Mouse (Mus musculus): ENCODE measurements around the gene Zdhhc24. TPM values are rescaled to one million over a fixed set of nuclear protein-coding genes. Genes with fewer than 3 reads are reported as not detected.

Gene Zdhhc24
- polyA plus RNA-seq, 1 experiment: 5.4 TPM

DNA sequence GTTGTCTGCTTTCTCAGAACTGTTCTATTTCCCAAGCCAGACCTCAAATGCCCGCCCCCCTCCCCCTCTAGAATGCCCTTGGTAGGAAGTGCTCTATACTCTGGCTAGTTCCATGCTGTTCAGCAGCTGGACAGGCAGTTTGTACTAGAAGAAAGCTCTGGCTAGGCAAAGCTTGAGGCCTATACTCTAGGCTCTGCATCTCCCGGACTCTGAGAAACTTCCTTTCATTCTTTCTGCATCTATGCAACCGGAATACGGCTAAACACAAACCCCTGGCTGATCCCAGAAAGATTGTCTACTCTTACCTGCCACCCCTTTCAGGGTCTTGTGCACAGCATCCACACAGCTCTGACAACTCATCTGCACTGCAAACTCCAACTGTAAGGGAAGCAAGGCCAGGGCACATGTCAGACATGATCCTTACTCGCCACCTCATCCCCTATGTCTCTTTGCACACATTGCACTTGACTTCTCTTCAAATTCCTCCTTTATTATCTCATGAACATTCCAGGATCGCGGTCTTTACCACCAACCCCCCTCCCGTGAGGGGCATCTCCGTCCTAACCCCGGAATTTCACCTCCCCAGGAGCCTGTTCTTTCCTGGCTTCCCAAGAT is 39.8 kb upstream of the Zdhhc24 start:
- Histone ChIP-seq H3K27me3 (ENCODE audit: control insufficient read depth, insufficient read depth, insufficient read length) (peaks cover 20% of the 10 kb centered on the region), H3K79me3 (ENCODE audit: low read depth) (no peaks in the 10 kb centered on the region), H3K36me3 (ENCODE audit: control insufficient read depth, insufficient read depth) (no peaks in the 10 kb centered on the region), H3K4me3 (ENCODE audit: insufficient read depth, poor library complexity, severe bottlenecking) (peak overlapping the region; percentile 36), H3ac (ENCODE audit: control insufficient read depth, insufficient read length, low read depth) (peak overlapping the region; percentile 74), H3K79me2 (ENCODE audit: control insufficient read depth, insufficient read depth) (no peaks in the 10 kb centered on the region)
- TF ChIP-seq USF1 (IDR thresholded peaks at IDR 0.05; ENCODE audit: low read depth) (no peak), CEBPB (IDR thresholded peaks at IDR 0.05; ENCODE audit: low read depth) (no peak), MYOG (IDR thresholded peaks at IDR 0.05; ENCODE audit: control insufficient read depth, extremely low read depth, insufficient read length) (no peak), FOSL1 (IDR thresholded peaks at IDR 0.05; ENCODE audit: insufficient read depth, low read length, poor library complexity, severe bottlenecking) (no peak), MAX (IDR thresholded peaks at IDR 0.05) (no peak)

DNA sequence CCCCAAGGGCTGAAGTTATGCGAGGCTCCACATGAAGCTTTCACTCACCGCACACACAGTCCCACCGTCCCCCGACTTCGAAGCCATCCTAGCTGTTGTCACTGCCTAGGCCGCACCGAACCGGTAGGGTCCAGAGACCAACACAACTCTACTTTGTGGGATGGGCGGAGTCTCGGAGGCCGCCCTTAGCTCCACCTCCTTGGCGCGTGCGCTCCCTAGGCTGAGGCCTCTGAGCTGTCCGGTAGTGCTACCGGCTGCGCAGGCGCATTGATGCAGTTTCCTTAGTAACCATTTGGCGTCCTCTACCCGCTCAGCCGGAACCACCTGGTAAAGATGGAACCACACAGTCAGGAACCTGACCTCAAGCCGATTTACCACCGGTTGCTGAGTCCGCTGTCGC is 39.3 kb upstream of the Zdhhc24 start, which contains the start of the genes Ccs and Ccdc87:
Gene Ccs, minus strand, starts transcription at position 184 of the 400 bp plus-strand sequence.
Gene Ccdc87, plus strand, starts transcription at position 218 of the 400 bp plus-strand sequence.
- Histone ChIP-seq H3K4me3 (ENCODE audit: insufficient read depth, poor library complexity, severe bottlenecking) (peak within 1 kb of the TSS; percentile 36), H3K36me3 (ENCODE audit: control insufficient read depth, insufficient read depth) (no peaks in the 10 kb centered on the region), H3ac (ENCODE audit: control insufficient read depth, insufficient read length, low read depth) (peak within 1 kb of the TSS; percentile 74), H3K79me3 (ENCODE audit: low read depth) (no peaks in the 10 kb centered on the region), H3K79me2 (ENCODE audit: control insufficient read depth, insufficient read depth) (no peaks in the 10 kb centered on the region), H3K27me3 (ENCODE audit: control insufficient read depth, insufficient read depth, insufficient read length) (peaks cover 20% of the 10 kb centered on the region)
- TF ChIP-seq MYOG (IDR thresholded peaks at IDR 0.05; ENCODE audit: control insufficient read depth, extremely low read depth, insufficient read length): no peak
- TF ChIP-seq MYOD1 (IDR thresholded peaks at IDR 0.05; ENCODE audit: control insufficient read depth, insufficient read length, low read depth): no peak
- TF ChIP-seq CEBPB (IDR thresholded peaks at IDR 0.05; ENCODE audit: low read depth): no peak
- no peak for TF ChIP-seq USF1 (IDR thresholded peaks at IDR 0.05; ENCODE audit: low read depth)
- no peak for TF ChIP-seq FOSL1 (IDR thresholded peaks at IDR 0.05; ENCODE audit: insufficient read depth, low read length, poor library complexity, severe bottlenecking)
- TF ChIP-seq CTCF (IDR thresholded peaks at IDR 0.05; ENCODE audit: control insufficient read depth, insufficient read depth, insufficient read length): no peak
- TF ChIP-seq MAX (IDR thresholded peaks at IDR 0.05): peak; percentile 33

GRCm38 (mm10) chr19:4840848-4841247 is 37.6 kb upstream of the Zdhhc24 start:
- Histone ChIP-seq H3K27me3 (ENCODE audit: control insufficient read depth, insufficient read depth, insufficient read length) (peaks cover 23% of the 10 kb centered on the region), H3K79me3 (ENCODE audit: low read depth) (no peaks in the 10 kb centered on the region), H3K79me2 (ENCODE audit: control insufficient read depth, insufficient read depth) (no peaks in the 10 kb centered on the region), H3K4me3 (ENCODE audit: insufficient read depth, poor library complexity, severe bottlenecking) (no peak overlapping the region), H3K36me3 (ENCODE audit: control insufficient read depth, insufficient read depth) (no peaks in the 10 kb centered on the region), H3ac (ENCODE audit: control insufficient read depth, insufficient read length, low read depth) (no peak overlapping the region)
- no peak for TF ChIP-seq USF1 (IDR thresholded peaks at IDR 0.05; ENCODE audit: low read depth)
- TF ChIP-seq MAX (IDR thresholded peaks at IDR 0.05): no peak
- no peak for TF ChIP-seq CTCF (IDR thresholded peaks at IDR 0.05; ENCODE audit: control insufficient read depth, insufficient read depth, insufficient read length)
- TF ChIP-seq MYOD1 (IDR thresholded peaks at IDR 0.05; ENCODE audit: control insufficient read depth, insufficient read length, low read depth): no peak

DNA sequence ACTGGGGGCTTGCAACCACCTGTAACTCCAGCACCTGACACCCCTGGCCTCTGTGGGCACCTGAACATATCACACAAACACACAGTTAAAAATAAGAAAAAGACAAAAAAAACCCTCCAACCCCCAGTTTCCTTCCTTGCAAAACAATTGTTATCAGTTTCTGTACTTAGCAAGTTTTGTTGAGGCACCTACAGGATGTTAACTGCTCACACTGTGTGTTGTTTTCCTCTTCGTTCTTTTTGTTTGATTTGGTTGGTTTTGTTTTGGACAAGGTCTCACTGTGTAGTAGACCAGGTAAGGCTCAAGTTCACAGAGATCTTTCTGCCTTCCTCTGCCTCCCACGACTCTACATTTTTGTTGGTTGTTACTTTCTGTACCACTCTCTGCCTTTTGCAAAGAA is 35.9 kb upstream of the Zdhhc24 start:
- TF ChIP-seq MYOG (IDR thresholded peaks at IDR 0.05; ENCODE audit: control insufficient read depth, extremely low read depth, insufficient read length): no peak
- TF ChIP-seq USF1 (IDR thresholded peaks at IDR 0.05; ENCODE audit: low read depth): no peak
- no peak for TF ChIP-seq FOSL1 (IDR thresholded peaks at IDR 0.05; ENCODE audit: insufficient read depth, low read length, poor library complexity, severe bottlenecking)
- TF ChIP-seq CEBPB (IDR thresholded peaks at IDR 0.05; ENCODE audit: low read depth): no peak
- no peak for TF ChIP-seq MAX (IDR thresholded peaks at IDR 0.05)
- TF ChIP-seq MYOD1 (IDR thresholded peaks at IDR 0.05; ENCODE audit: control insufficient read depth, insufficient read length, low read depth): no peak
- no peak for TF ChIP-seq CTCF (IDR thresholded peaks at IDR 0.05; ENCODE audit: control insufficient read depth, insufficient read depth, insufficient read length)
- no peaks in the 10 kb centered on the region for H3K79me3 ChIP-seq (ENCODE audit: low read depth)
- peaks cover 26% of the 10 kb centered on the region for H3K27me3 ChIP-seq (ENCODE audit: control insufficient read depth, insufficient read depth, insufficient read length)
- no peaks in the 10 kb centered on the region for H3K36me3 ChIP-seq (ENCODE audit: control insufficient read depth, insufficient read depth)
- no peak overlapping the region for H3K4me3 ChIP-seq (ENCODE audit: insufficient read depth, poor library complexity, severe bottlenecking)
- H3ac ChIP-seq (ENCODE audit: control insufficient read depth, insufficient read length, low read depth): no peak overlapping the region
- H3K79me2 ChIP-seq (ENCODE audit: control insufficient read depth, insufficient read depth): no peaks in the 10 kb centered on the region

DNA sequence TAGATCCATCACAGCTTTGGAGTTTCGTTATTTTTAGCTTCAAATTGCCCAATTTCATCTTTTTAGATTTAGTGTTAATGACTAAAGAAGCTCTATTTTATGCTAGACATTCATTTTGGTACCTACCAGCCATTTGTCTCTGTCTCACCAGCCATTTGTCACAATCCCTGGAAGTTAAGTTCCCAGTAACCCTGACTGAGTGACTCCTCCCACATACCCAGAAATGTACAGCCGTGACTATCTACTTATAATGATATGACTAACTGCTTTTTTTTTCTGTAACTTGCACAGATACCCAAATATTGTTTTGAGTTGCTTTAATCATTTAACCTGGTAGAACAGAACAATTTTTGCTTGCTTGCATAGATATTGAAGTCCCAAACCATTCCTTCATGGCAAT is 32.6 kb upstream of the Zdhhc24 start:
- no peak overlapping the region for H3ac ChIP-seq (ENCODE audit: control insufficient read depth, insufficient read length, low read depth)
- TF ChIP-seq MAX (IDR thresholded peaks at IDR 0.05) (no peak), CEBPB (IDR thresholded peaks at IDR 0.05; ENCODE audit: low read depth) (no peak), USF1 (IDR thresholded peaks at IDR 0.05; ENCODE audit: low read depth) (no peak), MYOG (IDR thresholded peaks at IDR 0.05; ENCODE audit: control insufficient read depth, extremely low read depth, insufficient read length) (no peak)

DNA sequence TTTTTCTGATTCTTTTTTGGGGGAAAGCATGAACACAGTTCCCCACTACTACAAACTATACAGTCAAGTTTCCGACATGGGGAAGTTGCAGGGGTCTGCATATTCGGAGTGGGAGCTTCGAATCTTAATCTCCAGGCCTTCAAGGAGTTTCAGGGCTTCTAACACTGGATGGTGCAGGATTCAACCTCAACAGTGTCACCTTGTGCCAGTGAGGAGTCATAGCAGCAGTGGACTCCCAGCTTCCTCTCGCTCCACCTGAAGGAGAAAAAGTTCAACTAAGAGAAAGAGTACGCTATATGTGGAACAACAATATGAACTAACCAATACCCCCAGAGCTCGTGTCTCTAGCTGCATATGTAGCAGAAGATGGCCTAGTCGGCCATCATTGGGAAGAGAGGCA is 31.0 kb upstream of the Zdhhc24 start:
- H3K36me3 ChIP-seq (ENCODE audit: control insufficient read depth, insufficient read depth): no peaks in the 10 kb centered on the region
- H3K79me2 ChIP-seq (ENCODE audit: control insufficient read depth, insufficient read depth): no peaks in the 10 kb centered on the region
- H3K4me3 ChIP-seq (ENCODE audit: insufficient read depth, poor library complexity, severe bottlenecking): no peak overlapping the region
- TF ChIP-seq CEBPB (IDR thresholded peaks at IDR 0.05; ENCODE audit: low read depth) (no peak), CTCF (IDR thresholded peaks at IDR 0.05; ENCODE audit: control insufficient read depth, insufficient read depth, insufficient read length) (peak; percentile 34), MAX (IDR thresholded peaks at IDR 0.05) (no peak), MYOG (IDR thresholded peaks at IDR 0.05; ENCODE audit: control insufficient read depth, extremely low read depth, insufficient read length) (no peak)
- H3K27me3 ChIP-seq (ENCODE audit: control insufficient read depth, insufficient read depth, insufficient read length): peaks cover 30% of the 10 kb centered on the region
- H3ac ChIP-seq (ENCODE audit: control insufficient read depth, insufficient read length, low read depth): no peak overlapping the region
- H3K79me3 ChIP-seq (ENCODE audit: low read depth): no peaks in the 10 kb centered on the region

More for the DNA sequence above, 32.6 kb upstream of the Zdhhc24 start:
- H3K27me3 ChIP-seq (ENCODE audit: control insufficient read depth, insufficient read depth, insufficient read length): peaks cover 39% of the 10 kb centered on the region
- H3K79me3 ChIP-seq (ENCODE audit: low read depth): no peaks in the 10 kb centered on the region
- H3K79me2 ChIP-seq (ENCODE audit: control insufficient read depth, insufficient read depth): no peaks in the 10 kb centered on the region
- no peaks in the 10 kb centered on the region for H3K36me3 ChIP-seq (ENCODE audit: control insufficient read depth, insufficient read depth)
- H3K4me3 ChIP-seq (ENCODE audit: insufficient read depth, poor library complexity, severe bottlenecking): no peak overlapping the region

All from C2C12 (cell line).